Mouse (Mus musculus): ENCODE measurements at regions not wholly inside any gene's neighbourhood (a gene's known extent, or its start where the extent isn't known, plus 50 kb on each side); places are given as distances from the start of the nearest gene placed in this dataset.

DNA sequence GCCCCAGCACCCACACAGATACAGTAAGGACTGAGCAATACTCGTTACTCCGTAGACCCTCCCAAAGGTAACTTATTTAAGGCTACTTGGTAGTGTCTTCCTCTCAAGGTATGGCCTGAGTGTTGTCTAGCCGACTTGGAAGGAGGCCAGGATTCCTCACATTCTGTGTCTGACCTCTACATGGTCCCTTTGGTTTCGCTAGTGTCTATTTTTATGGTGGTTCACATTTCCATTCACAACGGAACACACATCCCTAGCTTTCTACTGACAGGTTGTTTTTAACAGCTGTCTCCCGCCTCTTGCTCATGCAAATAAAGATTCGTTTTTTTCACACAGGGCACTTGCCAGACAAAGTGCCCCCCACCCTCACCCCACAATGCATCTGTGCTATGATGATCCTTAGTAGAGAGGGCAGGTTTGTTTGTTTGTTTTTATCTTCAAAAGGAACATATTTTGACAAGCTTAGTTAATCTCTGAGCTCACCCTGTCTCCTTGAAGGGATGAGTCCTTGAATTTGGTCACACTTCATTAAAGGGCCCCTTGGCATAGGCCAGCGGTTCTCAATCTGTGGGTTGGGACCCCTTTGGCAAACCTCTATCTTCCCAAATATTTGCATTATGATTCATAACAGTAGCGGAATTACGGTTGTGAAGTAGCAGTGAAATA, 52.7 kb downstream of the Phlda1 start:
- no peaks in the 10 kb centered on the region for H3K27me3 ChIP-seq (replicated peaks; ENCODE audit: control insufficient read depth, insufficient read depth, low read length)
- H3K4me3 ChIP-seq (ENCODE audit: low read depth, low read length) = no peak overlapping the region
- WGBS = 62% methylated on average over 10 of the region's 10 CpGs
- no peak overlapping the region for H3K9ac ChIP-seq (ENCODE audit: low read depth, low read length)
- no peak overlapping the region for H3K4me2 ChIP-seq (ENCODE audit: low read depth, low read length)
- DNase-seq (ENCODE audit: low spot score) (peak; percentile 68), ATAC-seq (ENCODE audit: low read depth) (peak; percentile 48)
- no peaks in the 10 kb centered on the region for H3K9me3 ChIP-seq (ENCODE audit: control insufficient read depth, low read length)
- no peak overlapping the region for H3K27ac ChIP-seq (replicated peaks; ENCODE audit: low read depth, low read length)
- H3K4me1 ChIP-seq (ENCODE audit: control insufficient read depth, insufficient read depth, low read length) = peaks cover 8% of the 10 kb centered on the region
- H3K36me3 ChIP-seq (ENCODE audit: control insufficient read depth, insufficient read depth, low read length) = no peaks in the 10 kb centered on the region

DNA sequence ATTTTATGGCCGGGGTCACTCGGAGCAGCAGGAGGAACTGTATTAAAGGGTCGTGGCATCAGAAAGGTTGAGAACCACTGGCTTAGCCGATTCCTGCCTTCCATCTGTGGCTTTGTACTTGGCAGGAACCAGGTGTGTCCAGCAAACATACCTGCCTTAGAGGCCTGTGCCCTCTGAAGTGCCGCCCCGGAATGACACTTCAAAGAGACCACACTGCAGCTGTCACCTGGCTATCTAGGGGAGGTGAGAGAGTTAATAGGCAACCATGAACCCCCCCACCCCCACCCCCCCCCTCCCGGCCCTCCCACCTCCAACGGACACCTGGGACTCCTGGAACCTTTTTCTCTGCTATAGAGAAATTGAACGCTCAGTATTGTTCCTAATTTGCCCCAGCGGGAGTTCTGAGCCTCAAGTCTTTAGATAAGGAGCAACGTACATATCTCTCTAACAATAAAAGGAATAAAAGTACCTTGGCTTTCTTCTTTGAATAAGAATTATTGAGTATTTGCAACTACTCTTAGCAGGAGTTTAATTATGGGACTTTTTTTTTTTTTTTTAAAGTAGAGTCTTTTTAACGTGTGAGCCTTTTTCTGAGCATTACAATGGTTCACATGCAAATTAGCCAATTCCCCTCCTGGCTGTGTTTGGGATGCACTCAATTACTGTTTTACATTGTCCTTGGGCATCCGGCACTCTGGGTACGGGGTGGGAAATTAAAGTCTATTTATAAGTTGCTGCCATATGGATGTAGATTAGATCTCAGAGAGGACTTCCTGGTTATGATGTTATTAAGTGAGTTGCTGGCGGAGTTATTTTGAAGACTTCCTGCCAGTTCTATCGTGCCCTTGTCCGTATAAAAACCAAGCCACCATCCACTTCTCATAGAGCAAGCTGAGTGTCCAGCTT, 53.5 kb downstream of the Phlda1 start:
- DNase-seq (ENCODE audit: low spot score) (no peak), ATAC-seq (ENCODE audit: low read depth) (peak; percentile 47)
- Histone ChIP-seq H3K4me2 (ENCODE audit: low read depth, low read length) (no peak overlapping the region), H3K4me1 (ENCODE audit: control insufficient read depth, insufficient read depth, low read length) (peaks cover 6% of the 10 kb centered on the region), H3K9me3 (ENCODE audit: control insufficient read depth, low read length) (no peaks in the 10 kb centered on the region), H3K9ac (ENCODE audit: low read depth, low read length) (no peak overlapping the region), H3K4me3 (ENCODE audit: low read depth, low read length) (no peak overlapping the region), H3K27me3 (replicated peaks; ENCODE audit: control insufficient read depth, insufficient read depth, low read length) (no peaks in the 10 kb centered on the region), H3K36me3 (ENCODE audit: control insufficient read depth, insufficient read depth, low read length) (no peaks in the 10 kb centered on the region), H3K27ac (replicated peaks; ENCODE audit: low read depth, low read length) (no peak overlapping the region)
- WGBS = 51% methylated on average over 17 of the region's 17 CpGs

DNA sequence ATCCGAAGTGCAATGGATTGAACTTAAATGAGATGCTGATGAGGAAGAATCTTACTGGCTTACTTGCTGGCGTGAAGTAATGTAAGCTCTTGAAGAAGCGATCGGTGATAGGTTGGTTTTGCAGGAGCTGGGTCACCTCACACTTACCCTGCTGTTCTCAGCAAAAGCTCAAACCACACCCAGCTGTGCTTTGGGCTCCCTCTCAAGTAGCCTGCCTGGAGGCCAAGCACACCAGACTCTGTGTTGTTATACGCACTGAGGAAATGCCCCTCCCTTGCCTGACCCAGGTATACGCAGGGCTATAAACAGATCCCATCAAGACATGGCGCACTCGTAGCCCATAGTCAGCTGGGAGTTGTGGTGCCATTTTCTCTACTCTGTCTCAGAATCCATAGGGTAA, 56.5 kb downstream of the Phlda1 start:
- 64% methylated on average over 8 of the region's 8 CpGs for WGBS
- H3K4me1 ChIP-seq (ENCODE audit: control insufficient read depth, insufficient read depth, low read length) = peaks cover 17% of the 10 kb centered on the region

DNA sequence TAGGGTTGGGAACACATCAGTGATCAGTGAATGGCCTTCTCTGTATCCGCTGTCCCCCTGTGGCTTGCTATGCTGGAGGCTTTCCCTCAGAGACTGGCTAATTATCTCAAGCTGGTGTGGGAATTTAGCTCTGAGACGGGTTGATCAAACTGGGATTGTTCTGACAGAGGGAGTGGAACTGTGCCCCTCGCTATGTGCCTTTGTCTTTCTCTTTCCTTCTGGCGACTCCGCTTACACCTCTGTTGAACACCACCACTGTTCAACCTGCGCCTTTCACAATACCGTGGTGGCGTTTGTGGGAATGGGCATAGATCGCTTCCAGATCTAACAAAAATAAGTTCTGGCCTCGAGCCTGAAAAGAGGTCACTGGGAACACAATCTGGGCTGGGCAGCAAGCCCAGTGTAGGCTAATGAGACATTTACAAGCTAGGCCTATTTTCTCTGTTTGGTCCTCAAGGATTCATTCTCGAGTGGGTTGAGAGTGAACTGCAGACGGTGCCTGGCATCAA, 60.8 kb downstream of the Phlda1 start:
- peak overlapping the region; percentile 63 for H3K27ac ChIP-seq (replicated peaks; ENCODE audit: low read depth, low read length)
- H3K4me1 ChIP-seq (ENCODE audit: control insufficient read depth, insufficient read depth, low read length) = peaks cover 11% of the 10 kb centered on the region
- no peak overlapping the region for H3K9ac ChIP-seq (ENCODE audit: low read depth, low read length)
- no peaks in the 10 kb centered on the region for H3K27me3 ChIP-seq (replicated peaks; ENCODE audit: control insufficient read depth, insufficient read depth, low read length)
- 39% methylated on average over 12 of the region's 12 CpGs for WGBS
- no peaks in the 10 kb centered on the region for H3K36me3 ChIP-seq (ENCODE audit: control insufficient read depth, insufficient read depth, low read length)
- no peak overlapping the region for H3K4me3 ChIP-seq (ENCODE audit: low read depth, low read length)
- H3K4me2 ChIP-seq (ENCODE audit: low read depth, low read length) = 0 out of 2 replicates have a peak overlapping the region, but pooled peaks have one; percentile 7
- 0 out of 2 replicates have a peak, but pooled peaks cover 3% of the 10 kb centered on the region for H3K9me3 ChIP-seq (ENCODE audit: control insufficient read depth, low read length)
- DNase-seq (ENCODE audit: low spot score) = peak; percentile 84
- ATAC-seq (ENCODE audit: low read depth) = peak; percentile 83

More for the DNA sequence above, 56.5 kb downstream of the Phlda1 start:
- no peaks in the 10 kb centered on the region for H3K27me3 ChIP-seq (replicated peaks; ENCODE audit: control insufficient read depth, insufficient read depth, low read length)
- H3K4me3 ChIP-seq (ENCODE audit: low read depth, low read length) = no peak overlapping the region
- no peak for DNase-seq (ENCODE audit: low spot score)
- H3K9ac ChIP-seq (ENCODE audit: low read depth, low read length) = no peak overlapping the region
- no peaks in the 10 kb centered on the region for H3K36me3 ChIP-seq (ENCODE audit: control insufficient read depth, insufficient read depth, low read length)
- no peak overlapping the region for H3K27ac ChIP-seq (replicated peaks; ENCODE audit: low read depth, low read length)
- no peak for ATAC-seq (ENCODE audit: low read depth)
- no peak overlapping the region for H3K4me2 ChIP-seq (ENCODE audit: low read depth, low read length)
- 0 out of 2 replicates have a peak, but pooled peaks cover 3% of the 10 kb centered on the region for H3K9me3 ChIP-seq (ENCODE audit: control insufficient read depth, low read length)

DNA sequence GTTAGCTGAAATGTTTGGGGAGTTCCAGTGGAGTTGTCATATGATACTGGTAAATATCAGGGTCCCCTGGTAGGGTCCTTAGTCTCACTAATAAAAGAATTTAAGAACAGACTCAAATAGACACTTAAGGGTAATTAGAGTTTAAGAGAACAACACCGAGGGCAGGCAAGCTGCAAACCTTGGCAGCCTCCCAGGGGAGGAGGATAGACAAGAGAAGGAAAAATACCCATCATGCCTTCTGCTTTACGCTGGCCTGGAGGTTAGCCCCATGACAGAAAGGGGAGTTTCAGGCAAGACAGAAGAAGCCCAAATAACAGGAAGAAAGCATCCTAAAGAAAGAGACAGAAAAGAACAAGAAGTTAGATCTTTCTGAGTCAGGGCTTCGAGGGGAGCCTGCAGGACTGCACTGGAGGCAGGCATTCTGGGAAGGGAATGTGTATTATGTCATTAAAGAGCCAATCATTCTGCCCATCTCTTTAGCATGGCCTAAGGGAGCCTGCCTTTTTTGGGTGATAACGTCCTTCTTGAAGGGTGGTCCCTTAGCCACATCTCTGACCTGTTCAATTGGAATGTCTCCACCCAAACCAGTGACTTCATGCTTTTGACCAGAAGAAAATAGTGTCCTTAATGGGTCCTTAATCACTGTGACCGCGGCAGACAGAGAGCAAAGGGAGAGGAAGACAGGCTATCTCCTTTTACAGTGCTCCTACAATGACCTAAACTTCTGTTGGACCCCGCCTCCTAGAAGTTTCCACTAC, 64.6 kb downstream of the Phlda1 start:
- 50% methylated on average over 7 of the region's 7 CpGs for WGBS
- H3K9me3 ChIP-seq (ENCODE audit: control insufficient read depth, low read length) = 0 out of 2 replicates have a peak, but pooled peaks cover 3% of the 10 kb centered on the region
- no peak overlapping the region for H3K4me2 ChIP-seq (ENCODE audit: low read depth, low read length)
- DNase-seq (ENCODE audit: low spot score) (no peak), ATAC-seq (ENCODE audit: low read depth) (no peak)
- peaks cover 14% of the 10 kb centered on the region for H3K4me1 ChIP-seq (ENCODE audit: control insufficient read depth, insufficient read depth, low read length)
- H3K9ac ChIP-seq (ENCODE audit: low read depth, low read length) = no peak overlapping the region
- no peaks in the 10 kb centered on the region for H3K36me3 ChIP-seq (ENCODE audit: control insufficient read depth, insufficient read depth, low read length)
- H3K4me3 ChIP-seq (ENCODE audit: low read depth, low read length) = no peak overlapping the region
- H3K27me3 ChIP-seq (replicated peaks; ENCODE audit: control insufficient read depth, insufficient read depth, low read length) = no peaks in the 10 kb centered on the region
- no peak overlapping the region for H3K27ac ChIP-seq (replicated peaks; ENCODE audit: low read depth, low read length)

DNA sequence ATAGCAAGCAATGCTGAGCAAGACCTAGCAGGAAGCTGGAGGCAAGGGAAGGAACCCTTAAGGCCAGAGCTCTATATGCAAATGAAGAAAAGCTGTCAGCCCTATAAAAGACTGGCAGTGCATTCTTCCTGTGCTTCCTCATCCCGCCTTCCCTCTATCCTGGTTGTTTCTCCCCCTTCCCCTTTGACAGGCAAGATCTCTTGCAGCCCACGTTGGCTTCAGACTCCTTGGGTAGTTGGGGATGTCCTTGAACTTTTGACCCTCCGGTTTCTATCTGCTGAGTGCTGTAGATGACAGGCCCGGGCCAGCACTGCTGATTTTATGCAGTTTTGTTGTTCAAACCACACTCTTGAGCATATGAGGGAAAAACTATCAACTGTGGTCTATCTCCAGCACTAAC, 68.1 kb downstream of the Phlda1 start:
- ATAC-seq (ENCODE audit: low read depth) (no peak), DNase-seq (ENCODE audit: low spot score) (no peak)
- Histone ChIP-seq H3K9me3 (ENCODE audit: control insufficient read depth, low read length) (no peaks in the 10 kb centered on the region), H3K27ac (replicated peaks; ENCODE audit: low read depth, low read length) (no peak overlapping the region), H3K36me3 (ENCODE audit: control insufficient read depth, insufficient read depth, low read length) (no peaks in the 10 kb centered on the region), H3K27me3 (replicated peaks; ENCODE audit: control insufficient read depth, insufficient read depth, low read length) (no peaks in the 10 kb centered on the region), H3K4me1 (ENCODE audit: control insufficient read depth, insufficient read depth, low read length) (peaks cover 12% of the 10 kb centered on the region), H3K9ac (ENCODE audit: low read depth, low read length) (no peak overlapping the region), H3K4me2 (ENCODE audit: low read depth, low read length) (no peak overlapping the region), H3K4me3 (ENCODE audit: low read depth, low read length) (no peak overlapping the region)
- 67% methylated on average over 4 of the region's 4 CpGs for WGBS

DNA sequence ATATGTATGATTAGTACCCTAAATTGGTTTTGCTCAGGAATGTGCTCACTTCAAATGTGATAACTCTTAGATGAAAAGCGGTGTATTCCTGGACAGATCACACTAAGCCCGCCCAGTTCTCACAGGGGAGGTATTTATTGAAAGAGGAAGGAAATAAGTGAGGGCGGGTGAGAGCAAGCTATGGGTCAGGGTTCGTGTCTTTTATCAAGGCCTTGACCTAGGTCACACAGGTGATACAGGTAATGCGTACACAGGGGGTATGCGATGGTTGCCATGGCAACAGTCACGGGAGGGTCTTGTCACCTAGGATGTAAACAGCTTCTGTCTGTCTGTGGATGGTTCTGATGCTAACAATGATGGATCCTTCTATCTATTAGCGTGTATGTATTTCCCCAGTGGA, 68.7 kb downstream of the Phlda1 start:
- no peak overlapping the region for H3K27ac ChIP-seq (replicated peaks; ENCODE audit: low read depth, low read length)
- no peak overlapping the region for H3K4me2 ChIP-seq (ENCODE audit: low read depth, low read length)
- H3K4me1 ChIP-seq (ENCODE audit: control insufficient read depth, insufficient read depth, low read length) = peaks cover 12% of the 10 kb centered on the region
- DNase-seq (ENCODE audit: low spot score) (no peak), ATAC-seq (ENCODE audit: low read depth) (no peak)
- WGBS = 88% methylated on average over 8 of the region's 8 CpGs
- H3K36me3 ChIP-seq (ENCODE audit: control insufficient read depth, insufficient read depth, low read length) = no peaks in the 10 kb centered on the region
- no peak overlapping the region for H3K4me3 ChIP-seq (ENCODE audit: low read depth, low read length)
- no peaks in the 10 kb centered on the region for H3K9me3 ChIP-seq (ENCODE audit: control insufficient read depth, low read length)
- no peak overlapping the region for H3K9ac ChIP-seq (ENCODE audit: low read depth, low read length)
- no peaks in the 10 kb centered on the region for H3K27me3 ChIP-seq (replicated peaks; ENCODE audit: control insufficient read depth, insufficient read depth, low read length)

DNA sequence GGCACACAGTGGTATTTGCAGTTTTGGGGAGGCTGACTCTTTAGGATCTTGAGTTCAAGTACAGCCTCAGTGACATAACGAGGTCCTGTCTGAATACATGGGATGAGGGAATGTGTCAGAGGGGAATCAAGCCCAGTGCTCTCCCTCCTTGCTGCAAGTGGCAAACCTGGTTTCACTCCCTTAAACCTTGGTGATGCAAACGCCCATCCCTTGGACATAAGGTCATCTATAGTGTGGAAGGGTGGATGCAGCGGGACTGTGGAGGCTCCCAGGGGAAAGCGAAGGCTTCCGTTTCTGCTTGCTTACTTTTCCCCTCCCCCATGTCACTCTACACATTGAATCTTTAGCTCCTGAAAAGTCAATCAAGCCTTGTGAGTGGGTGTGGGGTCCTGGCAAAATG, 69.2 kb downstream of the Phlda1 start:
- H3K27ac ChIP-seq (replicated peaks; ENCODE audit: low read depth, low read length) = no peak overlapping the region
- no peaks in the 10 kb centered on the region for H3K9me3 ChIP-seq (ENCODE audit: control insufficient read depth, low read length)
- WGBS = 60% methylated on average over 5 of the region's 5 CpGs
- no peaks in the 10 kb centered on the region for H3K27me3 ChIP-seq (replicated peaks; ENCODE audit: control insufficient read depth, insufficient read depth, low read length)
- no peak overlapping the region for H3K4me3 ChIP-seq (ENCODE audit: low read depth, low read length)
- DNase-seq (ENCODE audit: low spot score) = no peak
- no peak overlapping the region for H3K9ac ChIP-seq (ENCODE audit: low read depth, low read length)
- no peak overlapping the region for H3K4me2 ChIP-seq (ENCODE audit: low read depth, low read length)
- ATAC-seq (ENCODE audit: low read depth) = no peak
- H3K4me1 ChIP-seq (ENCODE audit: control insufficient read depth, insufficient read depth, low read length) = peaks cover 12% of the 10 kb centered on the region
- no peaks in the 10 kb centered on the region for H3K36me3 ChIP-seq (ENCODE audit: control insufficient read depth, insufficient read depth, low read length)

All from embryonic facial prominence, embryonic 14.5 days (tissue).